Comparison of ENCODE assay signal across 22 mouse cellular contexts in the genomic region with DNA sequence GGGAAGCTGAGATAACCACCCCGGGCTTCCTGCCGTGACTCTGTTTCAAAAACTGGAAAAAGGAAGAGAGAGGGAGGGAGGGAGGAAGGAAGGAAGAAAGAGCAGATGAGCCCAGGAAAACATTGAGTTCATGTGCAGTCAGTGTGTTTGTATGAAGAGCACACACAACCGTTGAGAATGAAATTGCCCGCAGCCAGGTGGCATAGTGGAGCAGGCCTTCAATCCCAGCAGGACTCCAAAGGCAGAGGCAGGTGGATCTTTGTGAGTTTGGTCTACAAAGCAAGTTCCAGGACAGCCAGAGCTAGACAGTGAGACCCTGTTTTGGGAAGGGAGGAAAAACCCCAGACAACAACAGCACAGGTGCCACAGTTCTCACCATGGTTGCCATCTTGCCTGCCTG. TPM values are rescaled to one million over a fixed set of nuclear protein-coding genes. Genes with fewer than 3 reads are reported as not detected.
A peak's percentile ranks its signal among the peaks of the same experiment; 100 is the strongest.
DNase-seq lines count a peak whose midpoint lies in the region; ATAC-seq and TF ChIP-seq lines count a peak whose summit lies in the region.
"Had no signal": no experiment of that assay in that cellular context is flagged by ENCODE, and none has a peak within 500 bp of the region (broad histone marks: within the 10 kb centered on the region; RNA-seq: fewer than 3 reads in every experiment).

No protein-coding gene starts in this region.

- WGBS in forebrain, postnatal 0 days: 84% methylated on average over 4 of the region's 4 CpGs
- WGBS in forebrain, embryonic 11.5 days: 93% methylated on average over 4 of the region's 4 CpGs
- 93% methylated on average over 4 of the region's 4 CpGs for WGBS in midbrain, postnatal 0 days
- WGBS in midbrain, embryonic 15.5 days: 94% methylated on average over 4 of the region's 4 CpGs

- H3K4me2 ChIP-seq in forebrain, postnatal 0 days (ENCODE audit: low read depth): no peak overlapping the region
- no peak overlapping the region for H3K4me2 ChIP-seq in forebrain, embryonic 11.5 days (ENCODE audit: low read depth, low read length, severe bottlenecking)
- no peak overlapping the region for H3K4me2 ChIP-seq in midbrain, postnatal 0 days (ENCODE audit: low read depth, low read length, poor library complexity, severe bottlenecking)
- H3K4me2 ChIP-seq in midbrain, embryonic 15.5 days: no peak overlapping the region
- H3K4me2 ChIP-seq: embryonic facial prominence, embryonic 15.5 days; forebrain, embryonic 15.5 days; heart, embryonic 13.5 days had no signal

- H3K4me3 ChIP-seq in forebrain, postnatal 0 days (ENCODE audit: low read depth, low read length): no peak overlapping the region
- H3K4me3 ChIP-seq in forebrain, embryonic 11.5 days (ENCODE audit: low read depth, low read length): no peak overlapping the region
- H3K4me3 ChIP-seq in layer of hippocampus, adult 2 months: no peak overlapping the region
- H3K4me3 ChIP-seq in midbrain, postnatal 0 days (ENCODE audit: low read depth, low read length): no peak overlapping the region
- no peak overlapping the region for H3K4me3 ChIP-seq in midbrain, embryonic 15.5 days
- H3K4me3 ChIP-seq: embryonic facial prominence, embryonic 15.5 days; erythroblast, embryonic 14.5 days; forebrain, embryonic 10.5 days; forebrain, embryonic 15.5 days; heart, embryonic 13.5 days had no signal

- H3K27me3 ChIP-seq in forebrain, postnatal 0 days (ENCODE audit: insufficient read depth, low read length): no peaks in the 10 kb centered on the region
- H3K27me3 ChIP-seq in forebrain, embryonic 11.5 days (ENCODE audit: control insufficient read depth, insufficient read depth, low read length): no peaks in the 10 kb centered on the region
- no peaks in the 10 kb centered on the region for H3K27me3 ChIP-seq in midbrain, postnatal 0 days (ENCODE audit: insufficient read depth, low read length)
- no peaks in the 10 kb centered on the region for H3K27me3 ChIP-seq in midbrain, embryonic 15.5 days (replicated peaks)
- H3K27me3 ChIP-seq: embryonic facial prominence, embryonic 15.5 days; forebrain, embryonic 15.5 days; heart, embryonic 13.5 days had no signal

- peaks cover 7% of the 10 kb centered on the region; the same call in 1 of the 2 replicates for H3K4me1 ChIP-seq in forebrain, postnatal 0 days (ENCODE audit: insufficient read depth)
- H3K4me1 ChIP-seq in forebrain, embryonic 11.5 days (replicated peaks; ENCODE audit: control insufficient read depth, insufficient read depth, low read length): peaks cover 13% of the 10 kb centered on the region
- peaks cover 17% of the 10 kb centered on the region for H3K4me1 ChIP-seq in midbrain, postnatal 0 days (ENCODE audit: insufficient read depth, low read length)
- H3K4me1 ChIP-seq in midbrain, embryonic 15.5 days: peaks cover 29% of the 10 kb centered on the region
- H3K4me1 ChIP-seq: embryonic facial prominence, embryonic 15.5 days; heart, embryonic 13.5 days had no signal

- TF ChIP-seq CTCF in forebrain, postnatal 0 days (IDR thresholded peaks at IDR 0.05; ENCODE audit: low read depth): peak; percentile 37; the same call in 1 of the 2 replicates
- peak; percentile 64 for TF ChIP-seq CTCF in layer of hippocampus, adult 2 months (conservative IDR thresholded peaks at IDR 0.05)
- peak; percentile 40 for TF ChIP-seq CTCF in midbrain, postnatal 0 days (IDR thresholded peaks at IDR 0.05)

- no peak for ATAC-seq in forebrain, postnatal 0 days
- ATAC-seq in forebrain, embryonic 11.5 days (replicated peaks; ENCODE audit: low FRiP score): no peak
- no peak for ATAC-seq in midbrain, postnatal 0 days (ENCODE audit: low FRiP score)
- no peak for ATAC-seq in midbrain, embryonic 15.5 days (replicated peaks)
- ATAC-seq: forebrain, embryonic 15.5 days; hindbrain, embryonic 16.5 days had no signal

- DNase-seq in forebrain, postnatal 0 days: no peak
- DNase-seq in forebrain, embryonic 11.5 days (ENCODE audit: low spot score): no peak
- no peak for DNase-seq in layer of hippocampus, adult 2 months (ENCODE audit: low spot score in 2 of 2)
- DNase-seq in layer of hippocampus, postnatal 14 days (ENCODE audit: low spot score in 2 of 2): no peak
- DNase-seq in midbrain, postnatal 0 days (ENCODE audit: low spot score): no peak
- no peak for DNase-seq in gastrocnemius, postnatal 14 days
- DNase-seq: adrenal gland, adult 2 months; adrenal gland, postnatal 25 days; embryo, embryonic 11 days; gastrocnemius, postnatal 25 days; heart, adult 11 months; heart, postnatal 36 days had no signal

- peaks cover 74% of the 10 kb centered on the region for H3K36me3 ChIP-seq in forebrain, postnatal 0 days (ENCODE audit: insufficient read depth)
- H3K36me3 ChIP-seq in forebrain, embryonic 11.5 days (ENCODE audit: control insufficient read depth, insufficient read depth, low read length): peaks cover 3% of the 10 kb centered on the region; the same call in 1 of the 2 replicates
- H3K36me3 ChIP-seq in midbrain, postnatal 0 days (ENCODE audit: insufficient read depth, low read length): peaks cover 53% of the 10 kb centered on the region
- peaks cover 13% of the 10 kb centered on the region; the same call in 1 of the 2 replicates for H3K36me3 ChIP-seq in midbrain, embryonic 15.5 days (replicated peaks)

- no peak overlapping the region for H3K9ac ChIP-seq in forebrain, postnatal 0 days
- no peak overlapping the region for H3K9ac ChIP-seq in forebrain, embryonic 11.5 days (ENCODE audit: low read length)
- H3K9ac ChIP-seq in midbrain, postnatal 0 days (replicated peaks; ENCODE audit: low read length, poor library complexity, severe bottlenecking): no peak overlapping the region
- no peak overlapping the region for H3K9ac ChIP-seq in midbrain, embryonic 15.5 days
- H3K9ac ChIP-seq: embryonic facial prominence, embryonic 15.5 days; forebrain, embryonic 15.5 days; heart, embryonic 13.5 days had no signal

- H3K27ac ChIP-seq in forebrain, postnatal 0 days (ENCODE audit: low read depth, low read length): no peak overlapping the region
- no peak overlapping the region for H3K27ac ChIP-seq in forebrain, embryonic 11.5 days (ENCODE audit: low read depth, low read length)
- H3K27ac ChIP-seq in layer of hippocampus, adult 2 months: peak overlapping the region; percentile 98; the same call in 1 of the 2 replicates
- no peak overlapping the region for H3K27ac ChIP-seq in midbrain, postnatal 0 days (ENCODE audit: low read depth, low read length)
- H3K27ac ChIP-seq in midbrain, embryonic 15.5 days: no peak overlapping the region
- H3K27ac ChIP-seq: embryonic facial prominence, embryonic 15.5 days; forebrain, embryonic 10.5 days; forebrain, embryonic 15.5 days; heart, embryonic 13.5 days had no signal

- intact Hi-C loops in gastrocnemius, postnatal 14 days (cut with DNase I; ENCODE audit: low total_unique reads): no loop called here

- no peaks in the 10 kb centered on the region for H3K9me3 ChIP-seq in forebrain, postnatal 0 days (ENCODE audit: low read length)
- no peaks in the 10 kb centered on the region for H3K9me3 ChIP-seq in forebrain, embryonic 11.5 days (ENCODE audit: control insufficient read depth, low read length)
- H3K9me3 ChIP-seq in midbrain, postnatal 0 days (ENCODE audit: low read length): no peaks in the 10 kb centered on the region
- no peaks in the 10 kb centered on the region for H3K9me3 ChIP-seq in midbrain, embryonic 15.5 days
- H3K9me3 ChIP-seq: embryonic facial prominence, embryonic 15.5 days; forebrain, embryonic 10.5 days; forebrain, embryonic 15.5 days; heart, embryonic 13.5 days had no signal

RNA-seq across cellular contexts. Expression of a gene that starts 11.5 kb away (rescaled TPM):
- total RNA-seq in forebrain, postnatal 0 days (2014; rRNA removed): not detected in 2 replicates
- polyA plus RNA-seq in forebrain, postnatal 0 days (2015; fragmentation: Nextera tagmentation; extraction: Ambion mirVana): not detected in 2 replicates
- 0.29 TPM in 1 of 2 replicates, not detected in the other for polyA plus RNA-seq in forebrain, embryonic 11.5 days (2014; fragmentation: Nextera tagmentation; extraction: Ambion mirVana)
- total RNA-seq in layer of hippocampus, adult 2 months (2021): not detected
- total RNA-seq in layer of hippocampus, postnatal 14 days (2021): not detected
- not detected in 2 replicates for total RNA-seq in midbrain, postnatal 0 days (2014; rRNA removed)
- polyA plus RNA-seq in midbrain, postnatal 0 days (2015; fragmentation: Nextera tagmentation; extraction: Ambion mirVana): 0.12 TPM in 1 of 2 replicates, not detected in the other
- polyA plus RNA-seq in midbrain, embryonic 15.5 days (2015; fragmentation: Nextera tagmentation; extraction: Ambion mirVana): 0.14 and 0.39 TPM in 2 replicates
- not detected for total RNA-seq in gastrocnemius, postnatal 14 days (2021)
- total RNA-seq: gastrocnemius, adult 18-20 months; gastrocnemius, postnatal 25 days had no signal
- polyA plus RNA-seq: adrenal gland, adult 2 months; frontal cortex, adult 2 months; heart, postnatal 0 days had no signal

RNA-seq across cellular contexts. Expression of a gene that starts 24.5 kb away (rescaled TPM):
- total RNA-seq in forebrain, postnatal 0 days (2014; rRNA removed): 24.6 and 25.4 TPM in 2 replicates
- 23.7 and 26.5 TPM in 2 replicates for polyA plus RNA-seq in forebrain, postnatal 0 days (2015; fragmentation: Nextera tagmentation; extraction: Ambion mirVana)
- 32.9 and 35.4 TPM in 2 replicates for polyA plus RNA-seq in forebrain, embryonic 11.5 days (2014; fragmentation: Nextera tagmentation; extraction: Ambion mirVana)
- total RNA-seq in layer of hippocampus, adult 2 months (2021): 10 to 100 TPM; 30.3 to 37.5 TPM
- total RNA-seq in layer of hippocampus, postnatal 14 days (2021): 10 to 100 TPM; 25.0 to 29.9 TPM
- 34.9 and 41.1 TPM in 2 replicates for total RNA-seq in midbrain, postnatal 0 days (2014; rRNA removed)
- 36.1 and 36.4 TPM in 2 replicates for polyA plus RNA-seq in midbrain, postnatal 0 days (2015; fragmentation: Nextera tagmentation; extraction: Ambion mirVana)
- polyA plus RNA-seq in midbrain, embryonic 15.5 days (2015; fragmentation: Nextera tagmentation; extraction: Ambion mirVana): 39.6 and 43.9 TPM in 2 replicates
- 1 to 10 TPM; 4.8 to 6.9 TPM for total RNA-seq in gastrocnemius, postnatal 14 days (2021)

RNA-seq across cellular contexts. Expression of a gene that starts 24.5 kb away (rescaled TPM):
- total RNA-seq in forebrain, postnatal 0 days (2014; rRNA removed): 61.5 and 67.9 TPM in 2 replicates
- polyA plus RNA-seq in forebrain, postnatal 0 days (2015; fragmentation: Nextera tagmentation; extraction: Ambion mirVana): 51.1 and 52.2 TPM in 2 replicates
- 46.1 and 52.2 TPM in 2 replicates for polyA plus RNA-seq in forebrain, embryonic 11.5 days (2014; fragmentation: Nextera tagmentation; extraction: Ambion mirVana)
- total RNA-seq in layer of hippocampus, adult 2 months (2021): 10 to 100 TPM; 21.4 to 30.4 TPM
- total RNA-seq in layer of hippocampus, postnatal 14 days (2021): 10 to 100 TPM; 26.4 to 30.1 TPM
- 60.5 and 69.6 TPM in 2 replicates for total RNA-seq in midbrain, postnatal 0 days (2014; rRNA removed)
- 49.0 and 59.3 TPM in 2 replicates for polyA plus RNA-seq in midbrain, postnatal 0 days (2015; fragmentation: Nextera tagmentation; extraction: Ambion mirVana)
- polyA plus RNA-seq in midbrain, embryonic 15.5 days (2015; fragmentation: Nextera tagmentation; extraction: Ambion mirVana): 64.0 and 66.8 TPM in 2 replicates
- 1 to 10 TPM; 3.2 to 3.3 TPM for total RNA-seq in gastrocnemius, postnatal 14 days (2021)

RNA-seq across cellular contexts. Expression of a gene that starts 27.3 kb away (rescaled TPM):
- 132 and 138 TPM in 2 replicates for total RNA-seq in forebrain, postnatal 0 days (2014; rRNA removed)
- polyA plus RNA-seq in forebrain, postnatal 0 days (2015; fragmentation: Nextera tagmentation; extraction: Ambion mirVana): 128 and 132 TPM in 2 replicates
- polyA plus RNA-seq in forebrain, embryonic 11.5 days (2014; fragmentation: Nextera tagmentation; extraction: Ambion mirVana): 50.7 and 54.1 TPM in 2 replicates
- 100 to 1,000 TPM; 223 to 224 TPM for total RNA-seq in layer of hippocampus, adult 2 months (2021)
- total RNA-seq in layer of hippocampus, postnatal 14 days (2021): 100 to 1,000 TPM; 161 to 174 TPM
- 167 and 192 TPM in 2 replicates for total RNA-seq in midbrain, postnatal 0 days (2014; rRNA removed)
- 153 and 162 TPM in 2 replicates for polyA plus RNA-seq in midbrain, postnatal 0 days (2015; fragmentation: Nextera tagmentation; extraction: Ambion mirVana)
- polyA plus RNA-seq in midbrain, embryonic 15.5 days (2015; fragmentation: Nextera tagmentation; extraction: Ambion mirVana): 124 and 132 TPM in 2 replicates
- total RNA-seq in gastrocnemius, postnatal 14 days (2021): 1 to 10 TPM in 1 of 2 experiments, under 1 TPM in 1; 0.33 to 1.0 TPM
- polyA plus RNA-seq: erythroblast, embryonic 14.5 days had no signal

RNA-seq across cellular contexts. Expression of a gene that starts 41.2 kb away (rescaled TPM):
- total RNA-seq in forebrain, postnatal 0 days (2014; rRNA removed): 15.6 and 20.8 TPM in 2 replicates
- polyA plus RNA-seq in forebrain, postnatal 0 days (2015; fragmentation: Nextera tagmentation; extraction: Ambion mirVana): 20.5 and 26.9 TPM in 2 replicates
- polyA plus RNA-seq in forebrain, embryonic 11.5 days (2014; fragmentation: Nextera tagmentation; extraction: Ambion mirVana): 32.5 and 33.7 TPM in 2 replicates
- 10 to 100 TPM; 40.6 to 40.8 TPM for total RNA-seq in layer of hippocampus, adult 2 months (2021)
- 10 to 100 TPM; 34.9 to 36.8 TPM for total RNA-seq in layer of hippocampus, postnatal 14 days (2021)
- total RNA-seq in midbrain, postnatal 0 days (2014; rRNA removed): 19.8 and 20.8 TPM in 2 replicates
- polyA plus RNA-seq in midbrain, postnatal 0 days (2015; fragmentation: Nextera tagmentation; extraction: Ambion mirVana): 27.4 and 29.0 TPM in 2 replicates
- 35.7 and 38.2 TPM in 2 replicates for polyA plus RNA-seq in midbrain, embryonic 15.5 days (2015; fragmentation: Nextera tagmentation; extraction: Ambion mirVana)
- total RNA-seq in gastrocnemius, postnatal 14 days (2021): 10 to 100 TPM; 12.0 to 13.2 TPM

Comparison
In these comparisons a context has a peak if more than half of its experiments do, and no peak if none do; other contexts are left out.
1. RNA of a gene that starts 24.5 kb away (total RNA-seq): 61.5 to 67.9 TPM in forebrain, postnatal 0 days, 60.5 to 69.6 TPM in midbrain, postnatal 0 days, 21.4 to 30.4 TPM in layer of hippocampus, adult 2 months and 26.4 to 30.1 TPM in layer of hippocampus, postnatal 14 days; 3.2 to 3.3 TPM in gastrocnemius, postnatal 14 days; every median in the first group is over 4 times any median in the second.
2. Peak in every context shown above with its lines, with median percentiles within 50 percentile points of each other: CTCF ChIP-seq.